Mouse (Mus musculus): ENCODE results near the gene Slc35a1.

Gene Slc35a1

GRCm38 (mm10) chr4:34640731-34641130 lies 46.5 kb downstream of the Slc35a1 start:
- no peak for DNase-seq

- DNase-seq, result no peak
Observed at GRCm38 (mm10) chr4:34639745-34640364, 47.4 kb downstream of the Slc35a1 start.

DNA sequence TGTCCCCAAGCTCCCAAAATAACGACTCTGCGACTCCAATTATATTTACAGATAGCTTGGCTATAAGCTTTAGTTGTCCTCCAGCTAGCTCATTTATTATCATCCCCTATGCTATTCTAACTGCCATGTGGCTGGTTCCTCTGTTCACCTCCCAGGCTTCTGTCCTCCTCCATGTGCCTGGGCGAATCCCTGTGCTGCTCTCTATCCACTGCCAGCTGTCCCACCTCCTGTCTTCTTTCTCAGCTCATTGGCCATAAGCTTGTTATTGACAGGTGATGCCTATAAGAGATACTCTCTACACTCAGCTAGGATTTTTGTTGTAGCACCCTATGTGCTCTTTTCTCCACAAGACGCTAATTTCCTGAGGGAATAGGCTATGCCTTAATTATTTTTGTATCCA lies 49.4 kb downstream of the Slc35a1 start:
- no peak for DNase-seq

DNA sequence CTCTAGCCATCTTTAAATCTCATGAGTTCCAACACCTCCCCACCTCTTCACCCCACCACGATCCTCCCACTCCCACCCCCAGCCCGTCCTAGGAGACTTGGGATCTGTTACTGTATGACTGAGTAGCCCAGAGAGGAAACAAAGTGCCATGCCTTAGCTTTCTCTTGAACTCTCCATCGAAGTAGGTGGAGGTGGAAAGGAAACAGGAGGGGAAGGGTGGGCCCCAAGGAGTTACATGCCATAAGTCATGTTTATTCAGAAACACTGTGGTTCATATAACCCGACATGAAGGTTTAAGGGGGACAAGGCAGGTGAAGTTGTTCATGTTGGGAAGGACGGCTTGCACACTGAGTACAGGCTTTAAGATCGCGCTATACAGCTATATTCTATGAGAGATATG lies 49.9 kb downstream of the Slc35a1 start:
- no peak for DNase-seq

- no peak for DNase-seq
Observed at GRCm38 (mm10) chr4:34636036-34636435, 51.2 kb downstream of the Slc35a1 start.

- peak; percentile 54 for DNase-seq
Observed at GRCm38 (mm10) chr4:34634129-34634528, 53.1 kb downstream of the Slc35a1 start.

GRCm38 (mm10) chr4:34629956-34630355 lies 57.3 kb downstream of the Slc35a1 start:
- peak; percentile 32 for DNase-seq

DNA sequence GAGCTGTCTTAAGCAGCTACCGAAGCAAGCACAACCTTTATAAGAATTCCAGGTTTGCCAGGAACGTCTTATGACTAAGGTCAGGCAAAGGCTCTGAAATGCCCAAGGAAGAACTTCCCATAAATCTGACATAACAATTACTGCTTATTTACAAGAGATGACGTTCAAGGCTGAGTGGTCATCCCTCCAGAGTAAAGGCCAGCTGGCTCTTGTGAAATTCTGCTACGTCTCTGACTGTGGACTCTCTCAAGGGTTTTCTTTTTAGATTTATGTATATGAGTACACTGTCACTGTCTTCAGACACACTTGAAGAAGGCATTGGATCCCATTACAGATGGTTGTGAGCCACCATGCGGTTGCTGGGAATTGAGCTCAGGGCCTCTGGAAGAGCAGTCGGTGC lies 60.8 kb downstream of the Slc35a1 start:
- DNase-seq, result no peak

- DNase-seq, result no peak
Observed at GRCm38 (mm10) chr4:34625556-34625955, 61.7 kb downstream of the Slc35a1 start.

GRCm38 (mm10) chr4:34616146-34616545 lies 71.1 kb downstream of the Slc35a1 start:
- peak; percentile 10 for DNase-seq

GRCm38 (mm10) chr4:34615303-34615702 lies 71.9 kb downstream of the Slc35a1 start:
- DNase-seq, result peak; percentile 16

GRCm38 (mm10) chr4:34614630-34615094 lies 72.6 kb downstream of the Slc35a1 start, which contains the start of the genes Orc3 and Rars2:
Orc3 (minus strand) TSS chr4:34614944.
Rars2 (plus strand) TSS chr4:34614957.
- peak; percentile 92 for DNase-seq

GRCm38 (mm10) chr4:34613571-34614145 lies 73.6 kb downstream of the Slc35a1 start:
- DNase-seq, result peak; percentile 46
